Mouse (Mus musculus) MEL (cell line): ENCODE results near the gene Gm7792. TPM values are rescaled to one million over a fixed set of nuclear protein-coding genes. Genes with fewer than 3 reads are reported as not detected.
"Not testable (repeated sequence)": the region's sequence is repeated elsewhere in the genome, so short reads cannot be mapped to it uniquely, and the experiment has no call there.

Source experiments
- DNase-seq: peaks from one replicate; pipeline ENCODE4 v3.0.0; 2011; ENCODE audit warnings: low read depth, low spot score
- H3K27ac ChIP-seq: 2 replicates; pipeline ENCODE4 v1.5.1; 2012; ENCODE audit warnings: low read depth, mild to moderate bottlenecking, control low read depth, low read length, moderate library complexity; ENCODE audit not compliant: control insufficient read depth
- H3K27me3 ChIP-seq, 2 experiments: fragments of 150-350 bp in 1 of 2; sonication (generic) in 1 of 2; 2 replicates each; pipeline ENCODE4 v1.6.1; 2012; ENCODE audit warnings: low read length in 2 of 2, mild to moderate bottlenecking in 2 of 2, improper control_type of control experiment in 1 of 2, moderate library complexity in 1 of 2; ENCODE audit not compliant: insufficient read depth in 2 of 2, control insufficient read depth in 1 of 2
- H3K36me3 ChIP-seq, 2 experiments: 2 replicates each; pipeline ENCODE4 v1.6.1; 2012 to 2014; ENCODE audit warnings: low read length in 2 of 2, improper control_type of control experiment in 1 of 2, inconsistent platforms in 1 of 2, mild to moderate bottlenecking in 1 of 2; ENCODE audit not compliant: insufficient read depth in 2 of 2, control insufficient read depth in 1 of 2
- H3K4me1 ChIP-seq, 2 experiments: fragments of 150-350 bp in 1 of 2; sonication (generic) in 1 of 2; 2 replicates each; pipeline ENCODE4 v1.6.1; 2012; ENCODE audit warnings: low read length in 2 of 2, improper control_type of control experiment in 1 of 2, mild to moderate bottlenecking in 1 of 2; ENCODE audit not compliant: insufficient read depth in 2 of 2, control insufficient read depth in 1 of 2
- H3K4me3 ChIP-seq, 2 experiments: fragments of 150-350 bp in 1 of 2; sonication (generic) in 1 of 2; 2 replicates each; pipeline ENCODE4 v1.5.1; 2012; ENCODE audit warnings: low read depth in 2 of 2, low read length in 2 of 2, mild to moderate bottlenecking in 2 of 2, moderate library complexity in 2 of 2, control low read depth in 1 of 2, improper control_type of control experiment in 1 of 2; ENCODE audit not compliant: control insufficient read depth in 1 of 2, insufficient read depth in 1 of 2
- H3K79me2 ChIP-seq: 2 replicates; pipeline ENCODE4 v1.6.1; 2012; ENCODE audit warnings: mild to moderate bottlenecking, low read length, moderate library complexity; ENCODE audit not compliant: control insufficient read depth, poor library complexity, insufficient read depth
- H3K9ac ChIP-seq: 2 replicates; pipeline ENCODE4 v1.6.1; 2012; ENCODE audit warnings: low read depth, mild to moderate bottlenecking, control low read depth, low read length, moderate library complexity; ENCODE audit not compliant: control insufficient read depth, poor library complexity, severe bottlenecking
- H3K9me3 ChIP-seq: fragments of 150-350 bp; sonication (generic); replicated peaks from 2 replicates; pipeline ENCODE4 v1.6.1; 2012; ENCODE audit warnings: mild to moderate bottlenecking, low read length, improper control_type of control experiment, moderate library complexity; ENCODE audit not compliant: insufficient read depth
- polyA plus RNA-seq, 2 experiments: library from polyadenylated mRNA; stranded (reverse) in 1 of 2; unstranded in 1 of 2; fragments of >175 nt in 1 of 2; fragments of >200 nt in 1 of 2; gene quantifications; 2 replicates each; pipeline versions ENCODE4 v1.2.1 to v1.2.4; 2012; ENCODE audit warnings: low replicate concordance in 2 of 2, low read depth in 1 of 2; ENCODE audit not compliant: insufficient read length in 2 of 2, insufficient read depth in 1 of 2, missing spikeins in 1 of 2
- total RNA-seq: library from RNA; depleted of rRNA; stranded (reverse); fragments of 300-350 nt; gene quantifications from 2 replicates; pipeline ENCODE4 v1.2.3, GENCODE M21; 2012; rRNA removed

The Gm7792 gene
- 0.13 TPM in 1 of 2 replicates, not detected in the other for total RNA-seq
- polyA plus RNA-seq, result not detected

DNA sequence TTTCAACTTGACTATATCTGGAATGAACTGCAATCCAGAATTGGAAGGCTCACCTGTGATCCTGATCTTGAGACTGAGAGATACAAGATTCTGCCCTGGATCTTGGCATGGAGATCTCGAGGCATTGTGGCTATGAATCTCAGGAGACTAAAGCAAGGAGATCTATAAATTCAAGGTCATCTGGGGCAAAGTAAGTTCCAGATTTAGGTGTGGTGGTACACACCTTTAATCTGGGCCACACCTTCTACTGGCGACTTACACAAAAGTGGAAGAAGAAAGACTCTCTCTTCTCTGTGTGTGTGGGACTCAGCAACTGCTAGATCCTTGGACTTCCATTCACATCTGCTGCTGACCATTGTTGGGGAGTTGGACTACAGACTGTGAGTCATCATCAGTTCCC lies at the start of gene Gm7792:
TSS of gene Gm7792 (plus strand) at position 301 of the 400 bp plus-strand sequence.
- not testable (repeated sequence) for H3K27ac ChIP-seq

More for the DNA sequence above, at the start of gene Gm7792:
- H3K4me1 ChIP-seq, H3K27me3 ChIP-seq, H3K36me3 ChIP-seq, H3K9ac ChIP-seq, H3K9me3 ChIP-seq, H3K79me2 ChIP-seq, H3K4me3 ChIP-seq, DNase-seq: not testable (repeated sequence)

Other genes starting within 250 kb of the Gm7792 start
- gene C87414, start 172.2 kb upstream of the Gm7792 start, total RNA-seq, result not detected in 2 replicates
- gene C87414, start 172.2 kb upstream of the Gm7792 start, polyA plus RNA-seq, result not detected
- not detected in 2 replicates for gene Gm16429, start 85.3 kb downstream of the Gm7792 start, total RNA-seq
- gene Gm16429, start 85.3 kb downstream of the Gm7792 start, polyA plus RNA-seq, result not detected
- not detected in 2 replicates for gene BC061212, start 226.8 kb downstream of the Gm7792 start, total RNA-seq
- not detected for gene BC061212, start 226.8 kb downstream of the Gm7792 start, polyA plus RNA-seq
- not detected in 2 replicates for gene Gm6351, start 232.6 kb downstream of the Gm7792 start, total RNA-seq
- not detected for gene Gm6351, start 232.6 kb downstream of the Gm7792 start, polyA plus RNA-seq